Mouse (Mus musculus) urinary bladder, postnatal 25 days (tissue): ENCODE measurements around the gene Pam.
"Not testable (repeated sequence)": the region's sequence is repeated elsewhere in the genome, so short reads cannot be mapped to it uniquely, and the experiment has no call there.

Experiments
- DNase-seq: peaks from one replicate; pipeline ENCODE4 v3.0.0; 2022; ENCODE audit warnings: low spot score

Gene Pam

DNA sequence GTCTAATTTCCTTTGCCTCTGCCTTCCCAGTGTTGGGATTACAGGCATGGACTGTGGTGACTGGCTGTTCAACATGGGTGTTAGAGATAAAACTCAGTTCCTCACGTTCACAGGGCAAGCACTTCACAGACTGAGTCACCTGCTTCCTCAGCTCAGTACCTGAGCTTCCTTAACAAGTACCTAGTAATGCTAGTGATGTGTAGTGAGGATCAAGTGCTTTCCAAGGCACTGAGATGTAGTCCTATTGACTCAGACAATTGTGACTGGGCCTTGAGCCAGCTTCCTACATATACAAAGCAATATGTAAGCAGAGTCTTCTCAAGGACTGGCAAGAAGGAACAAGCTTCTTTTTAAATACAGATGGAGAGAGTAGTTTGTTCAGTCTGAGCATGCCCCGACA lies 131.7 kb downstream of the Pam start:
- DNase-seq = no peak

DNA sequence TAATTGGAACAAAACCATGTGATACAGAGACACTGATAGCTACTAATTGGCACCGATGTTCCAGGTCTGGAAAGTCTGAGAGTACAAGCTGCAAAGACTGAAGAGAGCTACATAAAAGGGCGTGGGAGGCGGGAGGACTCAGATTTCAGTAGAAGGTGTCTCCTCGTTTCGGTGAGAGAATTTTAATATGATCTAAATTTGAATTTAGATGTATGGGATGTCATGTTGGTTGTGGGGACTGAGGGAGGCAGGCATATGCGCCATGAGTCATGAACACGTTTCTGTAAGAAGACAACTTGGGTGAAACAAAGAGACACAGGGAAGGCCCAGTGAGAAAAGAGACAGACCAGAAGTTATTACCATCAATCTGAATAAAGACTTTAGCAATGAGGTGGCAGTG lies 133.3 kb downstream of the Pam start:
- no peak for DNase-seq

DNA sequence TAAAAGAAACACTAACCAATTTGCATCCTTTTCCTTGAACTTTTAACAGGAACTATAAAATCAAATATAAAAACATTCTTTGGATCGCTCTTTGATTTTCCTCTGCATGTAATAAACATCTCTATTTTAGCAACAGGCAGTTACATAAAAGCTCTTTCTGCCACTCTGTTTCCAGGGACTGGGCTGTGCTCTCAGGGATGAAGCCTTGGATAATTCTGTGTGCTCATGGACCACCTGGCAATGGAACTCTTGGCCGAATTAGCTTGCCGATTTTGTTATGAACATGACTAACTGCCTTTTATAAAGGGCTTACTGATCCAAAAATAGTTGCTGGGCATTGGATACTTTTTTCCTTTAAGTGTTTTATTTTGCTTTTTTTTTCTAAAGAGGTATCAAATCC lies 134.8 kb downstream of the Pam start:
- no peak for DNase-seq

DNA sequence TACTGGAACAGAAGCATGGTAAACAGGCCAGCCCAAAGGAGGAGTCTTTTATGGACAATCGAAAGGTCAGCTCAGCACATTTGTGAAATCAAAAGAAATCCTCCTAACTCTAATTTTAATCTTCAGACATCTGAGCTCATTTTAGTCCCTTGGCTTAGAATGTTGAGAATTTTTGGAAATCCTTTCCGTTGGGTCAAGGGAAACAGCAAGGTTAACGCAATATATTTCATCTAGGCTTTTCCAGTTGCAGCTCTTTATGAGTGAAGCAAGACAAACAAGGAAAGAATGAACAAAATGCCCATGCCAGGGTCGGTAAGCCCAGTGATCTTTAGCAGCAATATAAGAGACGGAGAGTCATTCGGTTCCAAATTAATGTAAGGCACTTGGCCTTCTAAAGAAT lies 135.3 kb downstream of the Pam start:
- no peak for DNase-seq

DNA sequence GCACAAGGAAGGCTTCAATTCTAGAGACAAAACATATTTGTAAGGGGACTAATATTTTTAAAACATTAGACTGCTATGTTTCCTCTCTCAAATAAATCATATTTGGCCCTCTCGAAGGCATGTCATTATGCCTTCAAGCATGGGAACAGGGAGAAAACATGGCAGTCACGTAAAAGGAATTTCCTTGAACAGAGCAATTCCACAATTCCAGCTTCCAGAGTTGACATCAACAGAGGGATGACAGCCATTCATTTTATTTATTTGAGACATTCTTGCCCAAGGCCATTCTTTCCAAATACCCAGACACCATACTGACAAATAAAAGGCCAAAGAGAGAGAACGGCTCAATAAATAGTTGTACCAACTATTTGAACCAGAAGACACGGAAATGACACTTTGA lies 136.7 kb downstream of the Pam start:
- no peak for DNase-seq

DNA sequence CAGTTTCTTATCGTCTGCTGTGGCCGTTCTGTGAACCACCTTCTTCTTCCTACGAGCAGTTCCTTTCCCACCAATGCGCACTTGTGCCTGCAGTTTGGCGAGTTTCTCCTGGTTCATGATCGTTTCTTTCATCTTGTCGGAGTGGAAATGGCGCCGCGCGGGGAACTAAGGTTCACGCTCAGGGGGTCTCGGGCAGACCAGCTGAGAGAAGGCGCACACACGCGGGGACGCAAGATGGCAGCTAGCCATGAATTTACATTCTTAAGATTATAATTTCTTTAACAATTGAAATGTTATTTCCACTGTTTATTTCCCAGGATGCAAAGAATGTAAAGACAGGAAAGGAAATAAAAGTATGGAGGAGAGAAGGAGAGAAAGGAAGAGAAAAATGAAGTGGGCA lies 146.2 kb downstream of the Pam start:
- not testable (repeated sequence) for DNase-seq

DNA sequence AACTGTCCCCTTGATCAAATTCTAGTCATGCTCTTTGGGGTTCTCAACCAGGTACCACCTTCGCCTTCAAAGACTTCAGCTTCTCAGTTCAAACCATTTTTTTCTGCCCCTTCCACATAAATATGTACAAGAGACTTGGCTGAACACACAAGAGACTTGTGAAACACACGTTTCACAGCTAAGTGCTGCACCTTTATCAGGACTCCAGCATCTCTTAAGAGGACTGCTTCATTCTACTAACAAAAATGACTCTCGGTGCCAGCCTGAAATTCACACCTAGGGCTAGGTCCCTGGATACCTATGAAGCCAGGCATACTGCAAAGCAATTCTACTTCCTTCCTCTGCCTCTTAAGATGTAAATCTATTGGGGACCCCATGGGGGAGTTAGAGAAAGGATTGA lies 148.3 kb downstream of the Pam start:
- no peak for DNase-seq

DNA sequence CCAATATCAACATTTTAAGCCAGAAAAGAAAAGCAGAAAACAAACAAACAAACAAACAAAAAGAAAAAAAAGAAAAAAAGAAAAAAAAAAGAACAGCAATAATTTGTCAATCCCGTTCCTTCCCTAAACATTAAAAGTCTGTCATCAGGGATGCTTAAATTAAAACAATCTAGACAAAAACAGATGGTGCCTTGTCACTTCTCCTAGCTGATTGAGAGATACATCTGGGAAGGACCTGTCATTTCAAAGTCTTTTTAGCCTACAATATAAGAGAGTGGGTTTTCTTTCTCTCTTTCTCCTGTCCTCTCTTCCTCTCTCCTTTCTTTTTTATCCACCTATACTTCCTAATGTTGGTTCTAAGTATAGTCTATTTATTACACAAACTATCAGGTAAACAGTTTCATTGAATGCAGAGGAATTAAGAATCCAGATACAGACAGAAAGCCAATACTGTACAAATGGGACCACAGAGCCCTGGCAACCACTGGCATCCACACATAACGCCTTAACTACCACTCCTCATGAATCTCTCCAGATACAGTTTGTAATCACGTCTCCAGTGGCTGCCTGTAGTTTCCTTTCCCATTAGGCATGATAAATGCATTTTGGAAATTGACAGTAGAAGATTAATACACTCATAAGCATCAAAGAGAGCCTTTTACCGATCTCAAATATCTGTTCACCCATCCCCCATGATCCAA lies 151.4 kb downstream of the Pam start:
- DNase-seq = no peak

DNA sequence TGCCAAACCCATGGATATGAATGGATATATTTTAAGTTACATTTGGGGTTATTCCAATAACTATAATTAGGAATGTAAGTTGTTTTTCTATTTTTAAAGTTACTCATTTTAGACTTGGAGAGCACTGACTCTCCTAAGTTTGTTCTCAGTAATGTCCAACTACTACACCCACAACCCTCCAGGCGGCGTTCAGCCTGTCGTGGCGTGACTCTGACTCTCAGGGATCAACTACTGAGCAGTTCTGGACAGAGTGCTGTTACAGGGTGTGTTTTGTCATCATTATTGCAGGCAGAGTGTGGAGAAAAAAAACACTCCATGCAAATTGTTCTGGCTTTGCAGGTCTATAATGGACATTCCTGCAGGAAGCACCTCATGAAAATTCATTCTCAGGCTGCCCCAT lies 152.0 kb downstream of the Pam start:
- DNase-seq = no peak

DNA sequence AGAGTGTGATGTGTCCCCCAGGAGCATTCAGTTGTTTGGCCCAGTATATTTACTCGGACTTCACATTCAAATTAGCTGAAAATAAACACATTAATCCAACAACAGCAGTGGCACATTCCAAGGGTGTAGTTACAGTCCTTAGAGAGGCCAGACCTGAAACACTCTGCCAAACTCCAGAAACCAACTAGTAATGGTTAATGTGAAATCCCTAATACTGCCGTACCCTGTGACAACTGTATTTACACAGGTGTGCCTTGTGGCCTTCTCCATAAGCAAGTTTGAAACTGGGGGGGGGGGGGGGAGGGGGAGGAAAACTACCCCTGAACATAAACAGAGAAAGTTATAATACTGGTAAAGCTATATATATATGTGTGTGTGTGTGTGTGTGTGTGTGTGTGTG lies 152.5 kb downstream of the Pam start:
- DNase-seq = no peak

DNA sequence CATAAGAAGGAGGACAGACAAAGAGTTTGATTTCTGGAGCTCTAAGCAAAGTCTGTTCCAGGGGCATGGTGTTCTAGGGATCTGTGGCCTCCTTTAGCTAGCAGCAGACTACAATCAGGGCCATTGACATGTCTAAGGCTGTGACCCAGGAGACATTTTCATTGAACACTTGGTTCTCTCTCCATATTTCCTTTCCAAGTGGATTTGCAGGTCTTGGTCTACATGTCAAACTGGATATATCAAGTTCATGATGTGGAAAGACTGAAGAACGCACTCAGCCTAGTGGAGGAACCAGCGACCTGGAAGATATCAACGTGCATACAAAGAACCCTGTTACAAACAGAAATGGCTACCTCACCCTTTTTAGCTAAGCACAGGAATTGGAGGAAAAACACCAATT lies 156.9 kb downstream of the Pam start:
- no peak for DNase-seq

DNA sequence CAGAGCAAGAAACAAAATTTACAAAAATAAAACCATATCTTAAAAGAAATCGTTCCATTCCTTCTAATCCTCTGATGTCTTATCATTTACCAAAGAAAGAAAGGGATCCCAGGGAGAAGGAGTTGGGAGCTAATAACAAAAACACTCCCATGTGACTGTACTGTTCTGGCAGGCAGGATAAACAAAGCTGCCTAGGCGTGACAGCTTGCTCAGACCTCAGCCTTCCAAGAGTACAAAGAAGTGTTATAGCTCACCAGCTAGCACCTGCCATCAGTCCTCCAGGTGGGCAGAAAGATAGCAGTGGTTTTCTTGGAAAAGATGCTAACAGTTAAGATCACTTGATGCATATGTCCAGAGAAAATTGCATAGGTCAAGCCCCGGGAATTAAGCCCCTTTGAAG lies 157.4 kb downstream of the Pam start:
- DNase-seq = no peak

DNA sequence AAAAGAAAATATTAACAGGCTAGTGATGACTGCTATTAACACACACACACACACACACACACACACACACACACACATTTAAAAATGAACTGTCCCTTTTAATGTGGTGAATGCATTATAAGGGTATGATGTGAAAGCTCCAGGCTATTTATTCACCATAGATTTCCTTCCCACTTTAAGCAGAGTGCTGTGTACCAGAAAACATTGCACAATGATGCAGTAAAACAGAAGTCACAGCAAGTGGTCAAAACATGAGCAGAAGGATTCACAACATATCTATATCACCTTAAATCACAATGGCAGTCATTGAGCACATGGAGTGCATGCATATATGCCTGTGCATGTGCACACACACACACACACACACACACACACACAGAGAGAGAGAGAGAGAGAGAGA lies 160.5 kb downstream of the Pam start:
- DNase-seq = no peak

DNA sequence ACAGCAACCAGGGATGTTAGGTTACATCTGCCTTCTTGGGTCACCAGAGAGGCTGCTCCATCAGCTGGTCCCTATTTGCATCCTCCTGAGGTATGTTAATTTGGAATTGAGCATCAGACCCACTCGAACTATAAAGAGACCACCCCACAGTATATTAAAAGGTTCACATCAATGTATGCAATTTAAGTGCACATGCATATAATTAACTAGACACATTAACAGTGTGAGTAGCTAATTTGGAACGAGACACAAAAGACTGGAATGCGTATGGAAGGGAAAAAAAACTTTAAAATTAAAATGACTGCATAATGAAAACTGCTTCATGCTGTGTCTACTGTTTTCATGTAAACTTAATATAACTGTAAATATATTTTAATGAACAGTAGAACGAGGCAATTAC lies 164.2 kb downstream of the Pam start:
- DNase-seq = no peak

DNA sequence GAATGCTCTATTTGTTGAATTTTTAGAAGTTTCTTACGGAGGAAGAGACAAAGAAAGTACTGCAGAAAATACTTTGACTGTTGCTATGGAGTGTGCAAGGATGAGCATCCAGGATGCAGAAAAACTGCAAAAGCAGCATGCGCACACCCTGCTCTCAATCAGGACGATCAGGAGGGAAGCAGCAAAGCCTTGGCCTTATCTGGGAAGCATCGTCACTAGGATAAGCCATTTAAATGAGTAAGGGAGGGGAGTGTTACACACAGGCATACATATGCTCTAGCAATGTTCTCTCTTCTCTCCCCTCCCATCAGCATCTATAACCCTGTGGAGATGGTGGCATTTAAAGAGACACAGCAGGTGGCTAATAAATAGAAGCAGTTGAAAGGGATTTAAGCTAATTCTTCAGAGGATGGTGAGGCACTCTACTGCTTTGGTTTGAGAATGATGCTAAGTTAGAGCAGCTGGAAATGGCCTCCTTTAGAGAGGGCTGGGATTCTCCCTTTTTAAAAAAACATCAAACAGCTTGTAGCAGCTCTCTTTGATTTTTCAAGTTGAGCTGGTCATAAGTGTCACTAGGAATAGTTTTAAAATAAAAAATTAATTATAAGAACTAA lies 165.9 kb downstream of the Pam start:
- DNase-seq = no peak

DNA sequence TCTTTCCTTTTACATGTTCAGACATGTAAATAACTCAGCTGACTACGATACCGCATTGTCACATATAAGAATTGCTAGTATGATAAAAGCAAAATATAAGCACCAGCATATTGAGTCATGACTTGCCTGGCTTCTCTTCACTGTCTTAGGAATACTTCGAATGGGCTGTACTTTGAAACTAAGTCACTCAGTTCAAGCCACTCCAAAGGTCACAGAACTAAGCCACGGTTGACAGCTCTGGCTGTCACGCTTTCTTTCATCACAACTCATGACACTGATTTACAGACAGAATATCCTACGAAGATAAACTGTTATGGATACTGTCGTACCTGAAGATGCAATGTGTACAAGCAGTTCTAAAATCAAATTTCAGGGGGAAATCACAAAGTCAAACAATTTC lies 168.7 kb downstream of the Pam start:
- no peak for DNase-seq

DNA sequence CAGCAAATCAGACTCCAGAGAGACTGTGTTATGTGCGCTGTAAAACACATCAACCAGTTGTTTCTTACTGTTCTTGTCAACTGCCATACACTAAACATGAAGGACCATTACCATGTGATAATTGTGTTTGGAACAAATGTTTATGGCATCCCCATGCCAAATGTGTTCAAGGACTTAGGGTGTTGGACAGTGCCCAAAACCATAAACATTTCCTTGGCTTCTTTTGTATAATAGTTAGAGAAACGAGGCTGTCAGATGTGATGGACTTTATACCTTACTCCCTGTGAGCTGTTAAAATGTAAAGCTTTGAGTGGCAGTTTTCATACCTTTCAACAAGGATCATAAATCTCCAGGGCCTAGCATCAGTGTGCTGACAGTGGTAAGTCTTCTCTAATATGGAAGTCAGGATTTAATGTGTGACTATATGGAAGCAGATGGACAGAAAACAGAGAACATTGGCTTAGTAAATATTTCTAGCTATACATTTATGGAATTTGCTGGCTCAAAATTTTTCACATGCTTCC lies 169.4 kb downstream of the Pam start:
- no peak for DNase-seq

DNA sequence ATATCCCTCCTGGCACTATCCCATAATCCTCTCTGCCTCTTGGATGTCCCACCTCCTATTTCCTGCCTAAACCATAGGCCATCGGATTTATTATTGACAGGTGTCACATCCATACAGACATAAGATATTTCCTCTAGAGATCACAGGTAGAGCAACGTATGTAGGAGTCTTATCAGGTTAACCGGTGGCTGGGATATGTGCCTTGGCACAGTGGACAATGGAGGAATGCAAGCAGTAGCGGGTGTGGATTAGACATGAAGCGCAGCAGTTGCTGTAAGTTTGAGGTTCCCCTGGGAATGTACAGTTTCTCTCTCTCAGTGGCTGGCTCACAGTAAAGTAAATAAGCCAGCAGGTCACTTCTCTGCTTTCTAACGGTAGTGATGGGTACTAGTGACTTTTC lies 173.1 kb downstream of the Pam start:
- DNase-seq = no peak

DNA sequence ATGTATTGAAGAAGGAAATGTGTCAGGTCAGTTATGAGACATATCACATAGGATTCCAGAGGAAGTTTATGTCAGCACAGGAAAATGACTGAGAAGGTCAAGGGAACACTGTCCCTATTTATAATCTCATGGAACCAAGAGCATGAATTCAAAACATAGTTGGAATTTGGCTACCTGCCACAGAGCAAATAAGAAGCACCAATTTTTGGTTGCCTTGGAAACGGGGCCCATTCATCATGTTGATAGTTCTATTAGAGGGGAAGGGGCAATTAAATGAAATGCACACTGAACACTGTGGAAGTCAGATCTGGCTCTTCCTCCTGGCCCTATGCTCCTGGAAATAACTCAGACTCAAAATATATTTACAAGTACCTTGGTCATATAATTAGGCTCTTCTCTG lies 173.6 kb downstream of the Pam start:
- DNase-seq = no peak

DNA sequence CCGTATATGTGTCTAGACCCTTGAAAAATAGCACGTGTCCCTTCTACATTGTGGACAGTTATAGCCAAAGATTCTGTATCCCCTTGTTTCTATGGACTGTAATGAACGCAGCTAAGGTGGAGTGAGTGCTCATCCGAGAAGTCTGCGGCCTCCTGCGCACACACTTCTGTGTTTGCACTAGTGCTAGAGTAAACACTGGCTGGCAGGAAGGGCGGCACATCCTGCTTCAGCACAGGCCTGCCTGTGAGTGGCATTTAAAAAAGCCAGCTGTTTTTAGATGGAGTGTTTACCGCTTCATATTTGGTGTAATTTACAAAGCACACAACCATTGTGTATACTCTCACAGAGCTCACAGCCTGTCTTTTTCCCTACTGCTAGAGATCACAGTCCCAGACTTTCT lies 177.0 kb downstream of the Pam start:
- DNase-seq = no peak

DNA sequence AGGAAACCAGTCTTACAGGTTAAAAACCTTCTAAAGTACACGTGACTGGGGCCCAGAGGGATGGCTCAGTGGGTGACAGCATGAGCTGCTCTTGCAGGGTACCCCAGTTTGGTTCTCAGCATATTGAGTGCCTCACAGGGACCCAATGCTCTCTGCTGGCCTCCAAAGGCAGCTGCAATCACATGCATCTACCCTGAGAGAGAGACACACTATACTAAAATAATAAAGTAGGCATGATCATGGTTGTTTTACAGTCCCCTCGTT lies 178.5 kb downstream of the Pam start:
- DNase-seq = no peak

DNA sequence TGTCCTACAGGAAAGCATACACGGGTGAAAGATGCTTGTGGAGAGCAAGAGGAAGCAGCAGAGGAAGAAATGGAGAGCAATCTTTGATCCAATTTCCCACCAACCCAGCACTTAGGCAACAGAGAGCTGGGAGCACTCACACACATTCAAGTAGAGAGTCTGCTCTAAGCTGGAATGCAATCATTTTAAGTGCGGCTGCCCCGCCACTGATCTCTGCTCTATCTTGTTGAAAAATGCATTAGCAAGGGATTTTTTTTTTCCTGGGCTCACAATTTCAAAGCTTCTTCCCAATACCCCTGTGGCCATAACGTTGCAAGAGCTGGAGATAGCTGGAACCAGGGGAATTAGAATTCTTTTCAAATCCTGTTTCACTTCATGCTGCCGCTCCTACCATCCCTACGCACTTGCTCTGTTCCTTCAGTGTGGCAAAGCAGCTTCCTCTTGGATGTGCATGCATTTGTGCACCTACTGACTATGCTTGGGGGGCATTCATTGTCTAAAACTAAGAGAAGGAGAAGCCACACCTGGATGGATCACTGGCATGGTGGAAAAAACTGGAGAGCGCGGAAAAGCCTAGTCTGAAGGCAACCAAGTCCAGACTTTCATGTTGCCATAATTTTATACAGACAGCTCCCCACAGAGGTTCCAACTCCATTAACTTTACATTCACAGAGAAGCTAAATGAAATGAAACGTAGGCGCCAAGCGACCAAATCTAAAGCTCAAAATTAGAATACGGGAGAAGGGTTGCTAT lies 179.1 kb downstream of the Pam start:
- DNase-seq = no peak

DNA sequence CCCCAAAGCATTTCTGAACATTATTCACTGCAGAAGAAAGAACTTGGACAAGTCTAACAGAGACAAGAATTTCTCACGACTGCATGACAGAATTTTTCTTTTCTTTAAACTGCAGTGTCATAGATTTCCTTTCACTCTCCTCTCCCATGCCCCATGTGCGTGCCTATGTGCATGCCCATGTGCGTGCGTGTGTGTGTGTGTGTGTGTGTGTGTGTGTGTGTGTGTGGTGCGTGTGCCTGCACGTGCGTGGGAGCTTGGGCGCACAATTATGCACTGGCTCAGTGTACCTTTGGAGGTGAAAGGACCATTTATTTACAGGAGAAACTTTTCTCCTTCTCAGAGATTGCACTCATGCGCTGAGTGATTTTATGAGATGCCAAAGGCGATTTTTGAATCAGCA lies 179.7 kb downstream of the Pam start:
- DNase-seq = no peak

DNA sequence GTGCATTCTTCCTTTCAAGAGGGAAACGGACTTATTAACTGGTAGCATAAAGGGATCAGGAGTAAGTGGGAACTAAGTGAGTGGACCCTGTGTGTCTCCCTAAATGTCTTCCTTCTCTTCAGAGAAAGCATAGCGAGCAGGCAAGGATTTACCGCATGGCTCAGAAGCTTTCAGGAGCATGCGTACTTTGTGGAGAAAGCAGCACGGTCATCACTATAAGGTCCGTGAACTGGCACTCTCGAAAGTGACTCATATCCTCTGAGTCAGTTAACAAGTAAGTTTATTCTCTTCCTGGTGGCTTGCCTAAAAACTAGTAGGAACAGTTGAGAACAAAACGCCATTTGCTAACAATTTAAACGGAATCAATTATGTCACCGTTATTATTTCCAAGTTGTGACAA lies 184.6 kb downstream of the Pam start:
- DNase-seq = peak; percentile 10
